Mouse (Mus musculus) lung, postnatal 36 days (tissue): ENCODE measurements around the gene Zfp382.
"Not testable (repeated sequence)": the region's sequence is repeated elsewhere in the genome, so short reads cannot be mapped to it uniquely, and the experiment has no call there.

Experiments
- DNase-seq: peaks from one replicate; pipeline ENCODE4 v3.0.0; 2022; ENCODE audit warnings: mixed read lengths

Gene Zfp382

GRCm38 (mm10) chr7:30154040-30154439 is 32.3 kb downstream of the Zfp382 start:
- no peak for DNase-seq

DNA sequence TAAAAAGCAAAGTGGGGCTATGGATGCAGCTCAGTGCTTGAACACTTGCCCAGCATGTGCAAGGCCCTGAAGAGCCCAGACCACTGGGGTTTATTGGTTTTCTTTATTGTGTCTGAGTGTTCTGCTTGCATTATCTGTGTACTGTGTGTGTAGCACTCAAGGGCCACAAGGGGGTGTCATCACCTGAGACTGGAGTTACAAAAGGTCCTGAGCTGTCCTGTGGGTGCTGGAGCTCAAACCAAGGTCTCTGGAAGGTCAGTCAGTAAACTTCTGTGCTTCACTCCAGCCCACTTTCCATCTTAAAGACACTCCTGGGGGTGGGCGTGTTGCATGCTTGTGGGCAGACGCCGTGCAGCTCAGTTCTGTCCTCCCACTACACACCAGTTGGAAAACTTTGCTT is 33.8 kb downstream of the Zfp382 start:
- no peak for DNase-seq

GRCm38 (mm10) chr7:30163113-30163512 is 41.4 kb downstream of the Zfp382 start:
- no peak for DNase-seq

DNA sequence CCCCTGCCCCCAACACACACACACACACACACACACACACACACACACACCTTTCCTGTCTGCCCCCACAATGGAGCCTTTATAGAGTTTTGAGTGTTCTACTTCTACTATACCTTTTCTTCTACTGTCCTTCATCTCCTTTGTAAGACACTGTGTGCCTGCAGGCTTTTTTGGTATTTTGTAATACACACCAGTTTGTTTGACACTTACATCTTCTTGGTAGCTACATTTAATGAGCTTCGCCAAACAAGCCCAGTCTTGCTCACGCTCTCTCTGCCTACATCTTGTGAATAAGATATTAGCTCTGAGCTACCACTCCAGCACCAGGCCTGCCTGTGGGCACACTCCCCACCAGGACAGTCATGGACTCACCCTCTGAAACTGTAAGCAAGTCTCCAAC is 43.0 kb downstream of the Zfp382 start:
- no peak for DNase-seq

DNA sequence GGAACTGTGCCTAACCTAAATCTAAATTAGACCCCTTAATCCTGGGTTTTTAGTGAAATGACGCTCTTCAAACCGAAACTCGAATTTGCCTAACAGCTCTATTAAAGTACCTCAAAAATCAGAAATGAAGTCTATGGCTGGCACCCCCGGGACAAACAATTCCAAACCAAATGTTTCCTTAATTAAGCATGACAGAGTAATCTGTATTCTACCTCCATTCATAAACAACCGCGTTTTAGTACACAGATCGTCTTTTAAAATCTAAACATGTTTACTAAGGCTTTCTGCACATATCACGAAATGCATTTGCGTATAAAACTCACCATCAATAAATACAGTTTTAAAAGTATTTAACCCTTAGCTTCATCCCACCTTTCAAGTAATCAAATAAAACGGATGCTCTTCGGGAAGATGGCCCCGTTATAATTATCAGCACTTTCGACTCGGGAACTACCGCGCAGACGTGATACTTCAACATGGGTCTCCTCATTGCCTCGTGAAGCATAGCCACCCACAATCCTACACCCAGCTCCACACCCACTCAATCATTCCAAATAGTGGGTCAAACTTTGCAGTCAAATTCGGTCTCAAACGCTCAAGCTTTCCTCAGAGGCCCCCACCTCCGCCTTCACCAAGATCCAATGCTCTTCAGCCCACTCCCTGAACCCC is 47.3 kb downstream of the Zfp382 start:
- DNase-seq: no peak

DNA sequence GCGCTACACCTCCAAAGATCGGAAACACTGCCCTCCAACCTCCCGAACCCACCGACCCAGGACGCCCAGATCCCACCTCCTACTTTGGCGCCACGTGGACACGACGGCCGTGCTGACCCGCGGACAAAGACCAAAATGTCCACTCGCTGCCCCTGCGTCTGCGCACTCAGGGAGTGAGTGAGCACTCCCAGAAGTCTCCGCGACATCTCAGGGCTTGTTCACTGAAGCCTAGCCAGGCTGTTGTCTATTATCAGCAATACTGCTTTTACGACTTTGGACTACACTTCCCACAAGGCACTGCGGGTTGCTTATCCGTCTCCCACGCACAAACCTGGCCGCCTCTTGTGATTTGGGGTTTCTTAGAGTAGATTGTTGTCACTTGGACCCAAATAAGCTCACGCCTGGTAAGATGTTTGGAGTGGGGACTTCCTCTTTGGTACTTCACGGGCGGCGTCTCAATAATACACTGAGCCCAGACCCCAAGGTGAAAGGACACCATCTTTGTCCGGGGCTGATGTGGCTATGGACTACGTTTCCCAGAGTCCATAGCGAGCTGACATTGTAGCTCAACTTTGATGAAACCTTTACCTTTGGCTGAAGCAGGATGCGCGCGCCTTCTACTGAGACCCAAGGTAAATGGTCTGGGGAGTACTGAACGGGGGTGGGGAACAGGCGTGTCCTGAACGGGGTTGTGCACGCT is 48.0 kb downstream of the Zfp382 start, which contains the start of gene Zfp146:
TSS of gene Zfp146 (minus strand) at position 168 of the 700 bp plus-strand sequence.
- peak; percentile 98 for DNase-seq

DNA sequence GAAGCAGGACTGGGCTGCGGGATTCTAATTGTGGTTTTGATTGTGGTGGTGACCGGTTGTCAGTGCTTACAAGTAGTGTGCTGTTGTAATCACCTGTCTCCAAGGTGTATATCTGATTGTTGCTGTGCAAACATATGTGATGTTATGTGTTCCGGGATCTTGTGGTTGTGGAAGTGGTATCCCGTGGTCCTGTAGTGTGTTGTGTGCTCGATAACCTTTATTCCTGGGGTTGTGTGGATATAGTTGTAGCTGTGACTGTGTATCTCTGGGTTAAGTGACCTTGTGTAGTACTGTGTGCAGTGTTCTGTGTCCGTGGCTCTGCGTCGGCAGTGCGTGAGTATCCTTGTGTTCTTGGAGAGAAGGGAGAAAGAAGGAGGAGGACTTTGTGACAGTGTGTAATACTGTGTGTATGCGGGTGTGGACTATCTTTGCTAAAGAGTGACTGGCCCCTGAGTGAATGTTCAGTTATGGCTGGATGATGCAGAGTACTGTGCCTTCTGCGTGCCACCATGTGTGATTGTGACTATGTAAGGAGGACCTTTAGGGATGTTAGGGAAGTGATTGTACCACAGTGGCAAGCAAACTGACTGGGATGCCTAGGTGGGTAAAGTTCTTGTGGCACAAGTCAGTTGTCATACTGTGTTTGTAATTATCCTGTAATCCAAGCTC is 48.7 kb downstream of the Zfp382 start:
- no peak for DNase-seq

DNA sequence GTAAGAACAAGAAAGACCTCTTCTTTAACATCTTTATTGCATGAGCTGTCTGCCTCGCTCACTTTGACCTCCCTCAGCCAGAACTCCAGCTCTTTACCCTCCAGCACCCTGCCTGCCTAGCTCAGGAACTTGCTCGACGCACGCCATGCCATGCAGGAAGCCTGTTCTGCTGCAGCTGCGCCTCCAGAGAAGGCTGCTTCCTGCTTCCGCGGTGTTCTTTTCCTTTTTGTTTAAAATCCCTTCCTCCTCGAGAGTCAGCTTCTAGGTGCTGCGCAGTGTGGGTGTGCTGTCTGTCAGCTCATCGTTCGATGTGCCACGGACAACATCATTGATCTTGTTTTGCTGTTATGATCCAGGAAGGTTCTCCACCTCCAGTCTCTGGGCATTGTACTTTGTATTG is 54.7 kb downstream of the Zfp382 start:
- DNase-seq: no peak

DNA sequence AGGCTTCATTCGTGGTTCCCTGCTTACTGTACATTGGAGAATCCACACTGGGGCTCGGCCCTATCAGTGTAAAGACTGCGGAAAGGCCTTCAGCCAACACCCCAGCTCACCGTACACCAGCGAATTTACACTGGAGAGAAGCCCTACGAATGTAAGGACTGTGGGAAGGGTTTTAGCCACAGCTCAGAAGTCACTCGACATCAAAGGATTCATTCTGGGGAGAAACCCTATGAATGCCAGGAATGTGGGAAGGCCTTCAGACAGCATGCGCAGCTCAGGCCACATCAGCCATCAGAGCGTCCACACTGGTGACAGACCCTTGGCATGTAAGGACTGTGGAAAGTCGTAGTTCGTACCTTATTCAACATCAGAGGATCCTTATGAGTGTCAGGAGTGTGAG is 56.5 kb downstream of the Zfp382 start:
- DNase-seq: no peak

DNA sequence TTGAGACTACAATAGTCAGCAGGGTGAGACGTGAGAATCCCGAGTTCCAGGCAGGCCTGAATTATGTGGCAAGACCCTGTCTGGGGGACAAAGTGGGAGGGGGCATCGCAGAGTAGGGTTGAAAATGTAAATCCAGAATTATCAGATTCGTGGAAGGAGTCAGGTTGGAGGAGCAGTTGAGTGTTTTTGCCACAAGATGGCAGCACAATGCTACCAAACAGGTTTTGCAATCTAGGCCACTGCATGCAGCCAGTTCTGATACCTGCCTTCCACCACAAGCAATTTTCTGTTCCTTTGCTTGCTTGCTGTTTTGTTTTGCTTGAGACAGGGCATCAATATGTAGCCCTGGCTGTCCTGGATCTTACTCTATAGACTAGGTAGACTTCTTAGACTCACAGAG is 59.6 kb downstream of the Zfp382 start:
- peak; percentile 89 for DNase-seq

DNA sequence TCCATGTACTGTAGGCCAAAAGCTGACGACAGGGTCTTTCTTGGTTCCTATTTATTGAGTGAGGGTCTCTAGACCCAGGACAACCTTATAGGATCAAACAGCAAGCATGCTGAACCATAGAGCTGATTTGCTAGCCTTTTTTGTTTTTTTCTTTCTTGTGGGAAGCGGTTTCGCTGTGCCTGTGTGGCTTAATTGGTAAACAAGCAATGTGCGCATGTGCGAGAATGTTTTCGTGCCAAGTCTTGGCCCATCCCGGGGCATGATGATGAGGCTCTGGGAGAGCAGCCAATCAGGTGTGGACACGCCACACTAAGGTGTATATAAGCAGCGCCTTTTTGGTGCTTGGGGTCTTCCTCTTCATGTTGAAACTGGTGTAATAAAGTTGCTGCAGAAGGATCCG is 60.2 kb downstream of the Zfp382 start:
- DNase-seq: not testable (repeated sequence)

GRCm38 (mm10) chr7:30183189-30183588 is 61.4 kb downstream of the Zfp382 start:
- DNase-seq: not testable (repeated sequence)

GRCm38 (mm10) chr7:30183879-30184289 is 62.1 kb downstream of the Zfp382 start, which contains the start of gene Cox7a1:
TSS of gene Cox7a1 (plus strand) at chr7:30184144.
- peak; percentile 98 for DNase-seq
